Mouse (Mus musculus) embryonic facial prominence, embryonic 15.5 days (tissue): ENCODE measurements at regions not wholly inside any gene's neighbourhood (a gene's known extent, or its start where the extent isn't known, plus 50 kb on each side); places are given as distances from the start of the nearest gene placed in this dataset.
"Not testable (repeated sequence)": the region's sequence is repeated elsewhere in the genome, so short reads cannot be mapped to it uniquely, and the experiment has no call there.

Experiments used
- ATAC-seq: fragments of 200-750 bp; cut with Nextera tagmentation; 2 replicates; pipeline ENCODE4 v1.8.0; 2017; ENCODE audit warnings: low read depth, moderate TSS enrichment; ENCODE audit not compliant: insufficient number of reproducible peaks, low FRiP score, low TSS enrichment
- H3K27ac ChIP-seq: fragments of 300-500 bp; sonication (generic); replicated peaks from 2 replicates; pipeline ENCODE4 v1.5.1; 2015; ENCODE audit warnings: mild to moderate bottlenecking, inconsistent platforms
- H3K27me3 ChIP-seq: fragments of 300-500 bp; sonication (generic); 2 replicates; pipeline ENCODE4 v1.6.1; 2015; ENCODE audit warnings: inconsistent platforms
- H3K36me3 ChIP-seq: fragments of 300-500 bp; sonication (generic); 2 replicates; pipeline ENCODE4 v1.6.1; 2015; ENCODE audit warnings: mild to moderate bottlenecking, inconsistent platforms
- H3K4me1 ChIP-seq: fragments of 300-500 bp; sonication (generic); 2 replicates; pipeline ENCODE4 v1.6.1; 2015; ENCODE audit warnings: inconsistent platforms
- H3K4me2 ChIP-seq: fragments of 300-500 bp; sonication (generic); replicated peaks from 2 replicates; pipeline ENCODE4 v1.6.1; 2015; ENCODE audit warnings: mild to moderate bottlenecking, inconsistent platforms
- H3K4me3 ChIP-seq: fragments of 300-500 bp; sonication (generic); replicated peaks from 2 replicates; pipeline ENCODE4 v1.5.1; 2015; ENCODE audit warnings: mild to moderate bottlenecking, inconsistent platforms
- H3K9ac ChIP-seq: fragments of 300-500 bp; sonication (generic); 2 replicates; pipeline ENCODE4 v1.6.1; 2015; ENCODE audit warnings: inconsistent platforms
- H3K9me3 ChIP-seq: fragments of 300-500 bp; sonication (generic); replicated peaks from 2 replicates; pipeline ENCODE4 v1.6.1; 2016; ENCODE audit warnings: inconsistent platforms
- WGBS: fragments of 180-500 bp; shearing (Covaris S2); methylation state at CpG from one replicate; pipeline ENCODE4 v1.1.7; 2015; 5-methylcytosine and 5-hydroxymethylcytosine counted together

DNA sequence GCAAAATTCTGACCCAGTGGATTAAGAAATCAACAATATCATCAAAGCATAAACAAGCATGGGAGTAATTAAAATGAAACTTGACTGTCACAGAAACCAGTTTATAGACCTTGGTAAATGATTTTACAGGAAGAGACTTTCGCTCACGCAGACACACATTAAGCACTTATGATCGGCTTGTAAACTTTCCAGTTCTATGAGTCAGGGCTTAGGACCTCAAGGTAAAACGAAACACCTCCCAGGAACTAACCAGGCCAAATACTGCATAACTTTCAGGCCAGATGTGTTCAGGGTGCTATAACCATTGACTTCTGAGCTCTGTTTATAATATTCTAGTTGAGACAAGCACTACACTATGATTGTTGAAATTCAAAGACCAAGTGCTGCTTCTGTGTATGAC lies 312.1 kb upstream of the Klf6 start:
- H3K9ac ChIP-seq = no peak overlapping the region
- WGBS = 84% methylated on average over 4 of the region's 4 CpGs
- no peak overlapping the region for H3K4me2 ChIP-seq
- H3K27me3 ChIP-seq = no peaks in the 10 kb centered on the region
- H3K4me1 ChIP-seq = no peaks in the 10 kb centered on the region
- no peak overlapping the region for H3K4me3 ChIP-seq
- H3K27ac ChIP-seq = no peak overlapping the region
- H3K36me3 ChIP-seq = no peaks in the 10 kb centered on the region
- H3K9me3 ChIP-seq = no peaks in the 10 kb centered on the region
- ATAC-seq = no peak

DNA sequence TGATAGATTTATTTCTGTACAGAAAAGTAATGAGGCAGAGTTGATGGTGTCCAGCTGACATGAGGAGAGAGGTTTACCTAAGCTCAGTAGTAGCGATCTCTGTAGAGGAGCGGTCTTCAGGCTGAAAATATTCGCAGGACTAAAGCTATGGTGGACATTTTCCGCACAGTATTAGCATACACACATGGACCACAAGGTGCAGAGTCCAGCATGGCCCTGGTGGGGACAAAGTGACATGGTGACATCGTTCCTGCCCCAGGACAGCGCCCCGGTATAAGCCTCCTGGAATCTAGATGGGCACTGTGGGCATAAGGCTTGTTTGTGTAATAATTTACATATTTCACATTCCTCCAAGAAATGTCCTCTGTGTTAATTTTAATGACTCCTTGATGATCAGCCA lies 311.5 kb upstream of the Klf6 start:
- no peaks in the 10 kb centered on the region for H3K27me3 ChIP-seq
- H3K27ac ChIP-seq = no peak overlapping the region
- no peak overlapping the region for H3K9ac ChIP-seq
- H3K4me3 ChIP-seq = no peak overlapping the region
- no peak for ATAC-seq
- H3K4me2 ChIP-seq = no peak overlapping the region
- H3K4me1 ChIP-seq = no peaks in the 10 kb centered on the region
- 92% methylated on average over 7 of the region's 7 CpGs for WGBS
- H3K36me3 ChIP-seq = no peaks in the 10 kb centered on the region
- no peaks in the 10 kb centered on the region for H3K9me3 ChIP-seq

DNA sequence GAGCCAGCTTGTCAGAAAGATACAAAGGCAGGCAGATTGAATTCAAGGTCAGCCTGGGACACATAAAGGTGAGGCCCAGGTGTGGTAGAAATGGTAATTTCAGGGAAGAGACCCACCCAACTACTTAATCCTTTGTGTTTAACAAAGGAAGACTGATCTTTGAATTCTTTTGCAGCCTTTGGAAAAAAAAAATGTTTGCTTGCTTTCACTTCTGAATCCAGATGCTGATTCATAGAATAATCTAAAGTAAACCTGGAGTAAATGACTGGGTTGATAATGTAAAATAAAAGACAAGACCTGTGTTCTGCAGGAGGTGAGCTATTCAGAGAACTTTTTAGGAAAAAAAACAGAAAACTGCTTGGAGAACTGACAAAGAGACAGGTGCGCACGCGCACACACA lies 310.9 kb upstream of the Klf6 start:
- Histone ChIP-seq H3K27ac (no peak overlapping the region), H3K9me3 (no peaks in the 10 kb centered on the region), H3K4me2 (no peak overlapping the region), H3K4me3 (no peak overlapping the region), H3K36me3 (no peaks in the 10 kb centered on the region), H3K4me1 (no peaks in the 10 kb centered on the region), H3K27me3 (no peaks in the 10 kb centered on the region), H3K9ac (no peak overlapping the region)
- ATAC-seq = no peak
- 88% methylated on average over 3 of the region's 3 CpGs for WGBS

DNA sequence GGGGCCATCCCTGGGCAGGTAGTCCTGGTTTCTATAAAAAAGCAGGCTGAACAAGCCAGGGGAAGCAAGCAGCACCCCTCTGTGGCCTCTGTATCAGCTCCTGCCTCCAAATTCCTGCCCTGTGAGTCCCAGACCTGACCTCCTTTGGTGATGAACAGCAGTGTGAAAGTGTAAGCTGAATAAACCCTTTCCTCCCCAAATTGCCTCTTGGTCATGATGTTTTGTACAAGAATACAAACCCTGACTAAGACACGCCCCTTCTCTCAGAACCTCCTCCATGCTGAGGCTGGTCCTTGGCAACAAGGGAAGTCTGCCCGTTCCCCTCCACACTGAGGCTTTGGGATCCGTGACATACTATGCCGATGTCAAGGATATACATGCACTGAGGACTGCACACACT lies 310.2 kb upstream of the Klf6 start:
- Histone ChIP-seq H3K4me1 (no peaks in the 10 kb centered on the region), H3K9me3 (no peaks in the 10 kb centered on the region), H3K9ac (no peak overlapping the region), H3K4me2 (no peak overlapping the region), H3K27me3 (no peaks in the 10 kb centered on the region), H3K27ac (no peak overlapping the region), H3K4me3 (no peak overlapping the region), H3K36me3 (no peaks in the 10 kb centered on the region)
- 88% methylated on average over 4 of the region's 4 CpGs for WGBS
- ATAC-seq = no peak

DNA sequence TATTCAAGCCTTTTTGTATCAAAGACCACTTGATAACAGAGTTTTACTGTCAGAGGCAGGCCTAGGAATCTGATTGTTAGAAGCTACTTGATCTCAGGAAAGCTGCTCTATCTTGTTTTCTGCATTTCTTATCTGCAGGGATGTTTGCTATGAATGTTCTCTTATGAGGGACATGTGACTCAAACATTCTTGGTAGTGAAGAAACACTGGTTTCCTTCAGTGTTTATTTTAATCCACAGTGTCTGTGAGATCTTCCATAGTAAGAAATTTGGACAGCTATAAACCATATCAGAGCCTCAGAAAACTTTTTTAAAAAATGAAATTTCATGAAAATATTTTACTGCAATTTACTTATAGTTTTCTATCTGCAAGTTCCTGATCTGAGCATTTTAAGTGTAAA lies 307.8 kb upstream of the Klf6 start:
- no peak for ATAC-seq
- Histone ChIP-seq H3K27ac (no peak overlapping the region), H3K4me3 (no peak overlapping the region), H3K27me3 (no peaks in the 10 kb centered on the region), H3K9ac (no peak overlapping the region), H3K4me1 (no peaks in the 10 kb centered on the region), H3K9me3 (no peaks in the 10 kb centered on the region), H3K36me3 (no peaks in the 10 kb centered on the region), H3K4me2 (no peak overlapping the region)

DNA sequence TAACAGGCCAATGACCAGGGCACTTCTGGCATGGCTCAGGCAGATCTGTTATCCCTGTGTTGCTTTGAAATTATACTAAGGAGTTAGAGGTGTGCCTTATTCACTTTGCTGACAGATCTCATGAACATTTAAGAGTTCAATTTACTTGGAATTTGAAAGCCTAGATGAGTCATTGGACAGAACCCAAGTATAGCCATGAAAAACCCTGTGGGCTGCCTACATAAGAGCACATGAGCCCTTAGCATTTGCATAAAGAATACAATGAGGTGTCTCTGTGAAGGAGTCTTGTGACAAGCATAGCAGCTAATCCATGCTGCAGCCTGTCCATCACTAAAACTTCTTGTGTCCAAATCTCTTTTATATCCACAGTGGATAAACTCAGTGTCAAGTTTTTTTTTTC lies 303.2 kb upstream of the Klf6 start:
- Histone ChIP-seq H3K27me3 (no peaks in the 10 kb centered on the region), H3K4me2 (no peak overlapping the region), H3K4me3 (no peak overlapping the region), H3K36me3 (no peaks in the 10 kb centered on the region), H3K4me1 (no peaks in the 10 kb centered on the region), H3K9ac (no peak overlapping the region), H3K9me3 (no peaks in the 10 kb centered on the region), H3K27ac (no peak overlapping the region)
- no peak for ATAC-seq

DNA sequence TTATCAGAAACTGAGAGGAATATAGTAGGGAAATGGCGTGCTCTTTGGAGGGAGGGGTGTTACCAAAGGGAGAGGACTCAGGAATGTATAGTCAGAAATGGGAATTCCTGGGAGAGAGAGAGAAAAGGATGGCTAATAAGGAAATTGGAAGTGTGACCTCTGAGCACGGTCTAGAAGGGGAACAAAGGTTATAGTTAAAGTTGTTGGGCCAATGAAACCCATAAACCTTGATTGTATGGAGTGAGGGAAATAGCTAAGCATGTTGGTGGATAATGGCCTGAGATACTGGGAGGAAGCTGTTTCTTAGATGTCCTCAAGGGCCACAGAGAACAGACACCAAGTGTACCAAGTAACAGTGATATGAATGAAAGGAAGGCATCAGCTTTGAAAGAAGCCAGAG lies 294.8 kb upstream of the Klf6 start:
- Histone ChIP-seq H3K36me3 (no peaks in the 10 kb centered on the region), H3K27me3 (no peaks in the 10 kb centered on the region), H3K9me3 (no peaks in the 10 kb centered on the region), H3K4me2 (no peak overlapping the region), H3K27ac (no peak overlapping the region), H3K9ac (no peak overlapping the region), H3K4me3 (no peak overlapping the region), H3K4me1 (no peaks in the 10 kb centered on the region)
- 64% methylated on average over 2 of the region's 2 CpGs for WGBS
- no peak for ATAC-seq

DNA sequence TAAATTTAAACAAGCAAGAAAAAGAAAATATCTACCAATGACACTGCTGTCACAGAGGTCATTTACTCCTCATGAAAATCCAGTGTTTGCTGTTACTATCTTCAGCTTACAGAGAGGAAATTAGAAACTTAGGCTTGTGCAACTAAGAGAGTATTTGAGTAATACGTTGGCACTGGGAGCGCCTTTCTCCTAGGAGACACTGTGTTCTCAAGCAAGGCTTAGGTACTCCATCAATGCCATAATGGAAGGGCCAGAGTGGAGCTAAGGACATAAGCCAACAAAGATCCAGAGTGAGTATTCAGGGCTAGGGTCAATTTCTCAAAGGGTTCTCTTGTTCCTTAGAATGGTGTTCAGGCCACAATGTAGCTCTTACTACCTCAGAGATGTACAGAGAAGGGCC lies 294.4 kb upstream of the Klf6 start:
- H3K9me3 ChIP-seq = no peaks in the 10 kb centered on the region
- 87% methylated on average over 2 of the region's 2 CpGs for WGBS
- no peaks in the 10 kb centered on the region for H3K36me3 ChIP-seq
- H3K9ac ChIP-seq = no peak overlapping the region
- H3K27ac ChIP-seq = no peak overlapping the region
- ATAC-seq = no peak
- no peak overlapping the region for H3K4me2 ChIP-seq
- H3K4me1 ChIP-seq = no peaks in the 10 kb centered on the region
- H3K4me3 ChIP-seq = no peak overlapping the region
- H3K27me3 ChIP-seq = no peaks in the 10 kb centered on the region

DNA sequence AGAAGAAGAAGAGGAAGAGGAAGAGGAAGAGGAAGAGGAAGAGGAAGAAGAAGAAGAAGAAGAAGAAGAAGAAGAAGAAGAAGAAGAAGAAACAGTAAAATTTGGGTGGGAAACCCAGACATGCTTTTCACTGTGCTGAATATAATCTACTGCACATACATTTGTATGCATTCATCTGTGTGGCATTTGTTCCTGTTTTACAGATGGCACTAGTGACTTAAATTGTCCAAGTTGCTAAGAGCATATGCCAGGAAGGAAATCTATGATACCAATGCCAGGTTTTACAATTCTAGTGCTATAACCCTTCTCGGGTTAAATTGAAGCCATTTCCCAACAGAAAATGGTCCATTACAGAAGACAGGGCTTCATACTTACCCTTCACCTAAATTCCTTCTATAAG lies 291.7 kb upstream of the Klf6 start:
- no peak overlapping the region for H3K4me2 ChIP-seq
- no peak for ATAC-seq
- no peaks in the 10 kb centered on the region for H3K27me3 ChIP-seq
- H3K4me3 ChIP-seq = no peak overlapping the region
- no peak overlapping the region for H3K9ac ChIP-seq
- H3K36me3 ChIP-seq = no peaks in the 10 kb centered on the region
- no peak overlapping the region for H3K27ac ChIP-seq
- WGBS = 88% methylated on average over 1 of the region's 1 CpGs
- no peaks in the 10 kb centered on the region for H3K9me3 ChIP-seq
- no peaks in the 10 kb centered on the region for H3K4me1 ChIP-seq

DNA sequence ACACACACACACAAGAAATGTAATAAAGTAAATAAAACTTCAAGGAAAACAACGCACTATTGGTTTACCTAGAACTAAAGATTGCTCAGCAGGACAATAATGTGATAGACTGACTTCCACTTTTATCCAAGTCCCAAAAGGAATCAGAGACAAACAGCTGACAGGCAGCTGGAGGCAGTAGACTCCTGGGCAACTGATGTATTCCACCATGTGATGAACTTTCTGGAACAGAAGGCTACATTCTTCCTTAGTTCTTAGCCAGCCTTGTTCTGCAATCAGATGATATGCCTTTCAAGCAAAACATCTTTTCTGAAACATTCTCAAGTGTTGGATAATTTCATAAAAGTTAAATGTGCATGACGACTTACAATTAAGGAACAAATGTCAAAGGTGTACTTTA lies 290.9 kb upstream of the Klf6 start:
- H3K4me2 ChIP-seq = no peak overlapping the region
- H3K4me3 ChIP-seq = no peak overlapping the region
- H3K27ac ChIP-seq = no peak overlapping the region
- H3K9ac ChIP-seq = no peak overlapping the region
- no peak for ATAC-seq
- H3K27me3 ChIP-seq = no peaks in the 10 kb centered on the region
- 88% methylated on average over 2 of the region's 2 CpGs for whole genome bisulfite sequencing
- H3K36me3 ChIP-seq = no peaks in the 10 kb centered on the region
- H3K4me1 ChIP-seq = no peaks in the 10 kb centered on the region
- no peaks in the 10 kb centered on the region for H3K9me3 ChIP-seq

DNA sequence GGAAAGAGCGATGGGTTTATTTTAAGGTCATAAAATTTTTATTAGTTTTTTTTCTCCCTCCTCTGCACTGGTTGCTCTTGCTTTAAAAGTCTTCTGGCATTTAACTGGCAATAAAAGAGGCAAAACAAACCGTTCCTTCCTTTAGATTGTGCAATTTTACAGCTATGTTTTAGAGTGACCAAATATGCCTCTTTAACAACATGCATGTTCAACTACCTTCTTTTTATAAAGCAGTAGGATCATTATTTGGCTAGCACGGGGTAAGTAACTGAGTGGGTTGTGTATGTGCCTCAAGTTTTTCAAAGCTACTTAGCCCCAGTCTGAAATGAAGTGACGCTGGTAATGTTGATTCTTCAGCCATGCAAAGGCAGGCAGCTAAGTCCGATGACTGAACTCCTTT lies 284.7 kb upstream of the Klf6 start:
- 74% methylated on average over 5 of the region's 5 CpGs for WGBS
- no peak overlapping the region for H3K27ac ChIP-seq
- no peak for ATAC-seq

DNA sequence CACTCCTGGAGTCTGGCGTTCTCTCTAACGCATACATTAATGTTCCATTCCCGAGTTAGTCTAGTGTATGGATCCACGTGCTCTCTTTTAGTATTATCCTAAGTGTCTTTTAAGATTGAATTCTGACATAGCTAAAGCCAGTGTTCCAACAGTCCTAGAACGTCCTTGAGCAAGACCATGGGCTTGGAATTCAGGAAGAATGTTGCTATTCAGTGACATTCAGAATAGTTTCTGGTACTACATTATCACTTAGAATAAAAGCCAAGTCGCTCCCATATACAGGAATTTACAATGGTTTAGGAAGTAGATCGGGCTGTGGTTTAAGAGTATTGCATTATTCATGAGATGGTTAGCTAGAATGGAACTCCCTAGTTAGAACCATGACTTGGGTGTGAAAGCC lies 277.6 kb upstream of the Klf6 start:
- ATAC-seq, H3K4me3 ChIP-seq, H3K9ac ChIP-seq, H3K27me3 ChIP-seq, H3K4me1 ChIP-seq, H3K9me3 ChIP-seq, H3K36me3 ChIP-seq, H3K27ac ChIP-seq, H3K4me2 ChIP-seq: not testable (repeated sequence)
- 87% methylated on average over 7 of the region's 7 CpGs for WGBS

More for the DNA sequence above, 284.7 kb upstream of the Klf6 start:
- H3K27me3 ChIP-seq = no peaks in the 10 kb centered on the region
- H3K9ac ChIP-seq = no peak overlapping the region
- no peak overlapping the region for H3K4me3 ChIP-seq
- H3K4me2 ChIP-seq = no peak overlapping the region
- no peaks in the 10 kb centered on the region for H3K9me3 ChIP-seq
- H3K36me3 ChIP-seq = no peaks in the 10 kb centered on the region
- no peaks in the 10 kb centered on the region for H3K4me1 ChIP-seq

DNA sequence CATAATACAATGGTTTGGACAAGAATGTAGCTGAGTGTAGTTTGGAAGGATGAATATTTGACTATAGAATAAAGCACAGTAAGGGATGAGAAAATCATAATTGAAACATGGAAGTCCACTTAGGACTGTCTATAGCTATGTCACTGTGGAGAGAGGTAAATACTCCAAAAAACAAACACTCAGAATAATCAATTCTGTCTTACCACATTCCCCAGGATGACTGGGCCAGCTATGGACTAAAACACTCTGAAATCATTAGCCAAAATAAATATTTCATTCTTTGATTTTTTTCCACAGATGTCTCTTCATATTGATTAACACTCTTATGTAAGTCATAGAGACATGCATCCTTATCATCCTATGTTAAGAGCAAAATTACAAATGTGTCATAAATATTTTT lies 274.1 kb upstream of the Klf6 start:
- Histone ChIP-seq H3K4me2 (no peak overlapping the region), H3K36me3 (no peaks in the 10 kb centered on the region), H3K4me3 (no peak overlapping the region), H3K4me1 (no peaks in the 10 kb centered on the region), H3K9me3 (no peaks in the 10 kb centered on the region), H3K9ac (no peak overlapping the region), H3K27me3 (no peaks in the 10 kb centered on the region), H3K27ac (no peak overlapping the region)
- ATAC-seq = no peak
